Mouse (Mus musculus) bone marrow, adult 2 months (tissue): ENCODE results near the gene Glb1.

ENCODE experiments used
- CTCF ChIP-seq: fragments of 200-500 bp; IDR thresholded peaks from 2 replicates; pipeline ENCODE4 v1.5.1; 2011; ENCODE audit warnings: low read length, control low read depth; ENCODE audit not compliant: control insufficient read depth, insufficient read depth
- POLR2A ChIP-seq: fragments of 200-500 bp; IDR thresholded peaks from 2 replicates; pipeline ENCODE4 v1.6.1; 2011; ENCODE audit warnings: low read depth, mild to moderate bottlenecking, control low read depth, low read length, borderline replicate concordance; ENCODE audit not compliant: control insufficient read depth

- TF ChIP-seq CTCF: peak; percentile 77
- no peak for TF ChIP-seq POLR2A
Measured at GRCm38 (mm10) chr9:114498218-114498617, 97.3 kb downstream of the Glb1 start.
